Comparison of ENCODE assay signal across 8 mouse cellular contexts in the genomic region with DNA sequence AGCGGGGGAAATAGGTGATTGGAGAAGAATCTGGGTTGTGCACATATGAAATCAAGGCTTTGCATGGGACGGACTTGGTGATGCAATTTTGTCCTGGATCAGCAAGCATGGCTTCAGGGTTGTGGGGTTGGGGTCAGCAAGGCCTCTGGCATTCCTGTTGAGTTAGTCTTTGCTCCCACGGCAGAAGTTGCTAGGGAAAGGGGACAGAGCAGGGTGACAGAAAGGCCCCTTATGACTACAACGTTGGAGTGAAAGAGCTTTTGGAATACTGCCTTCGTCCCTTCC. TPM values are rescaled to one million over a fixed set of nuclear protein-coding genes. Genes with fewer than 3 reads are reported as not detected.
DNase-seq lines count a peak whose midpoint lies in the region; ATAC-seq and TF ChIP-seq lines count a peak whose summit lies in the region.

No protein-coding gene starts in this region.

- no peaks in the 10 kb centered on the region for H3K9me3 ChIP-seq in liver, embryonic 13.5 days (replicated peaks)

- peak overlapping the region; percentile 77 for H3K9ac ChIP-seq in liver, embryonic 13.5 days

- WGBS in thymus, adult 2 months, result 67% methylated on average over 5 of the region's 5 CpGs
- 57% methylated on average over 5 of the region's 5 CpGs for WGBS in liver, embryonic 13.5 days (ENCODE audit: insufficient replicate concordance)

- no peaks in the 10 kb centered on the region for H3K27me3 ChIP-seq in thymus, adult 2 months (ENCODE audit: control insufficient read depth, insufficient read depth, low read length)
- no peaks in the 10 kb centered on the region for H3K27me3 ChIP-seq in liver, embryonic 13.5 days

- ATAC-seq in liver, embryonic 13.5 days (ENCODE audit: low read depth), result no peak
- no peak for ATAC-seq in megakaryocyte-erythroid progenitor cell, adult 5-6 weeks (replicated peaks; ENCODE audit: low FRiP score, low TSS enrichment, poor library complexity, severe bottlenecking)

- peak overlapping the region; percentile 89 for H3K4me3 ChIP-seq in thymus, adult 2 months (ENCODE audit: control insufficient read depth, insufficient read depth, low read length)
- H3K4me3 ChIP-seq in liver, embryonic 13.5 days (replicated peaks), result peak overlapping the region; percentile 72

- peak overlapping the region; percentile 26; the same call in 1 of the 2 replicates for H3K27ac ChIP-seq in thymus, adult 2 months (ENCODE audit: control insufficient read depth, insufficient read depth, low read length)
- peak overlapping the region; percentile 75 for H3K27ac ChIP-seq in liver, embryonic 13.5 days

- no peaks in the 10 kb centered on the region for H3K36me3 ChIP-seq in thymus, adult 2 months (ENCODE audit: control insufficient read depth, insufficient read depth, low read length)
- peaks cover 32% of the 10 kb centered on the region for H3K36me3 ChIP-seq in liver, embryonic 13.5 days

- H3K4me1 ChIP-seq in thymus, adult 2 months (replicated peaks; ENCODE audit: control insufficient read depth, insufficient read depth, low read length), result peaks cover 5% of the 10 kb centered on the region
- H3K4me1 ChIP-seq in liver, embryonic 13.5 days (replicated peaks), result peaks cover 22% of the 10 kb centered on the region

- peak overlapping the region; percentile 84 for H3K4me2 ChIP-seq in liver, embryonic 13.5 days

- TF ChIP-seq POLR2A in thymus, adult 2 months (IDR thresholded peaks at IDR 0.05; ENCODE audit: control insufficient read depth, extremely low read depth, insufficient read depth, low read length, poor library complexity), result no peak

- peak; percentile 29 for DNase-seq in embryo, embryonic 9.5 days (ENCODE audit: extremely low spot score)
- no peak for DNase-seq in embryo, embryonic 11 days
- DNase-seq in thymus, adult 2 months, result no peak
- no peak for DNase-seq in thymus, postnatal 4 days
- no peak for DNase-seq in liver, embryonic 13.5 days
- no peak for DNase-seq in yolk sac, embryonic 10.5 days (ENCODE audit: low spot score)
- DNase-seq in frontal cortex, postnatal 36 days (ENCODE audit: low spot score in 2 of 2), result no peak

- no peak for TF ChIP-seq CTCF in thymus, adult 2 months (IDR thresholded peaks at IDR 0.05; ENCODE audit: borderline replicate concordance, control insufficient read depth, extremely low read depth, insufficient read depth, low read length, poor library complexity)

RNA-seq across cellular contexts. Expression of a gene that starts 0.8 kb away (rescaled TPM):
- polyA plus RNA-seq in thymus, adult 2 months (2012; rRNA removed), result 12.4 and 15.8 TPM in 2 replicates
- 51.7 and 61.5 TPM in 2 replicates for polyA plus RNA-seq in liver, embryonic 13.5 days (2015; fragmentation: Nextera tagmentation; extraction: Ambion mirVana)
- 67.5 and 76.4 TPM in 2 replicates for total RNA-seq in megakaryocyte-erythroid progenitor cell, adult 5-6 weeks (2014; fragmentation: Nextera tagmentation)
- total RNA-seq in megakaryocyte-erythroid progenitor cell, adult 5-6 weeks (2017), result 25.8 and 33.8 TPM in 2 replicates

RNA-seq across cellular contexts. Expression of a gene that starts 26.5 kb away (rescaled TPM):
- polyA plus RNA-seq in thymus, adult 2 months (2012; rRNA removed), result 14.9 and 16.1 TPM in 2 replicates
- 14.6 and 15.2 TPM in 2 replicates for polyA plus RNA-seq in liver, embryonic 13.5 days (2015; fragmentation: Nextera tagmentation; extraction: Ambion mirVana)
- total RNA-seq in megakaryocyte-erythroid progenitor cell, adult 5-6 weeks (2014; fragmentation: Nextera tagmentation), result 18.9 and 31.1 TPM in 2 replicates
- 11.0 and 27.5 TPM in 2 replicates for total RNA-seq in megakaryocyte-erythroid progenitor cell, adult 5-6 weeks (2017)

RNA-seq across cellular contexts. Expression of a gene that starts 40.1 kb away (rescaled TPM):
- 351 and 388 TPM in 2 replicates for polyA plus RNA-seq in thymus, adult 2 months (2012; rRNA removed)
- 588 and 611 TPM in 2 replicates for polyA plus RNA-seq in liver, embryonic 13.5 days (2015; fragmentation: Nextera tagmentation; extraction: Ambion mirVana)
- total RNA-seq in megakaryocyte-erythroid progenitor cell, adult 5-6 weeks (2014; fragmentation: Nextera tagmentation), result 3,723 and 3,737 TPM in 2 replicates
- 4,053 and 5,358 TPM in 2 replicates for total RNA-seq in megakaryocyte-erythroid progenitor cell, adult 5-6 weeks (2017)

RNA-seq across cellular contexts. Expression of a gene that starts 52.7 kb away (rescaled TPM):
- 0.56 and 1.8 TPM in 2 replicates for polyA plus RNA-seq in thymus, adult 2 months (2012; rRNA removed)
- polyA plus RNA-seq in liver, embryonic 13.5 days (2015; fragmentation: Nextera tagmentation; extraction: Ambion mirVana), result 14.9 and 17.2 TPM in 2 replicates
- not detected in 2 replicates for total RNA-seq in megakaryocyte-erythroid progenitor cell, adult 5-6 weeks (2014; fragmentation: Nextera tagmentation)
- total RNA-seq in megakaryocyte-erythroid progenitor cell, adult 5-6 weeks (2017), result 0.99 TPM in 1 of 2 replicates, not detected in the other
